Mouse (Mus musculus) megakaryocyte, embryonic 14.5 days (primary cell): ENCODE measurements around the gene Mgea5.

Source experiments
- FLI1 ChIP-seq: IDR thresholded peaks from 2 replicates; pipeline ENCODE4 v1.6.1; 2012; ENCODE audit warnings: low read length, inconsistent platforms, mixed read lengths
- GATA1 ChIP-seq: IDR thresholded peaks from 3 replicates; pipeline ENCODE4 v1.6.1; 2012; ENCODE audit warnings: mixed read lengths, low read length, inconsistent platforms, borderline replicate concordance

- TF ChIP-seq FLI1, result no peak
- TF ChIP-seq GATA1, result no peak
Measured at GRCm38 (mm10) chr19:45787450-45787849, 3.8 kb upstream of the Mgea5 start.
